Mouse (Mus musculus) spleen, adult 12 weeks (tissue): ENCODE data around the gene Mt2.
A peak's percentile ranks its signal among the peaks of the same experiment; 100 is the strongest.

ENCODE experiments used
- DNase-seq: peaks from one replicate; pipeline ENCODE4 v3.0.0; 2022; ENCODE audit warnings: low spot score

Gene Mt2

DNA sequence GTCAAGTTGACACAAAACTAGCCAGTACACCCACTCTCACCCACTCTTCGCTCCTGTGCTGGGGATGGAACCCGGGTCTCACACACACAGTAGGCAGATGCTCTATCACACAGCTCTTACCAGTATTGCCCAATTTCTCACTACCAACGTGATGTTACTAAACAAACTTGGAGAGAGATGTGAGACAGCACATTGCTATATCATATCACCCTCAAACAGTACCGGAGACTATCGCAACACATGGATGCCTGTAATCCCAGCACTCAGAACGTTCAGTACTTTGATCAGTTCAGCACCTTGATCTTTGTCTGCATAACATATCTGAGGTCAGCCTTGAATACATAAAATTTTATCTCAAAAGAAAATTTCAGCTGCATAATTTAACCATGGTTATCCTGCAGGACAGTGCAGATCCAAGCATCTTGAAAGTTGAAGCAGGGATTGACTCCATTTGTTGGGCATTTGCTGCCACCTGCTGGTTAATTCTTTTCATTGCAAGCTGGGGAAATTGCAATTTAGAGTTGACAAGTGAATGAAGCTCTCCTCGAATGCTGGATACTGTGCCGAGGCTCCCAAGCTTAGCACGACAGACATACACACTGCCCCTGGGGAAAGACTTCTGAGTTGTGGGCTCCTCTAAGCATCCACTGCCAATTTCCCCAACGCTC lies 26.9 kb downstream of the Mt2 start:
- peak; percentile 34 for DNase-seq

DNA sequence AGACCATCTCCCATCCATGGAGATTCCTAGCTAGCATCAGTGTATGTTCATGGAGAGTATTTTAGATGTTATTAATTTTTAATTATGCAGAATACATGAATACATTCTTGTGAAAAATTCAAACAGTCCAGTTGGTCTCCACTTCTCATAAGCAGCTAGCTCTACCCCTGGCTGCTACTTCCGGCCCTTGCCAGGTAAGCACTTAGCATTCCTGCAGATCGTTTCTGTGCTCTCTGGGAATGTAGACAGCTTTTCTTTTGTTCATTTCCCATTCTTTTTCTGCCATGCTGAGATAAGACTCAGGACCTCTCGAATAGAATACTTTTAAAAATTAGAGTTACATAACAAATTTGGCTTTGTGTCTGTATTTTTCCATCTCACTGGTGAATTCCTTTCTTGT lies 31.6 kb downstream of the Mt2 start:
- no peak for DNase-seq

DNA sequence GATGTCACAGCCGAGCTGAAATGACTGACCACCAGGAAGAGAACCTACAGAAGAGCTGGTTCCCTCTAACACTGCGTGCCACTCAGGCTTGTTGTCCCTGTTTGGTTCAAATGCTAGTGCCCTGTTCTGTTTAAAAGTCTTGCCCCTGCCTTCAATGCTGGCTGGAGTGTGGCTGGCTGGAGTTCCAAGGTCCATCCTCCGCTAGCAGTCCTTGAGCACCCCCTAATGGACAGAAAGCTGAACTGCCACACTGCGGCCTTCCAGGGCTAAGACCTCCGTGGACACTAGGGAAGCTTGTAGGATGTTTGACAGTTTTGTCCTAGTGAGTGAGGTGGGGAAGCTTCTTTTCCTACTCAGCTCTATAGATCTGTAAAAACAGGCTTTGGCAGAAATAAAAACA lies 33.3 kb downstream of the Mt2 start:
- peak; percentile 54 for DNase-seq

DNA sequence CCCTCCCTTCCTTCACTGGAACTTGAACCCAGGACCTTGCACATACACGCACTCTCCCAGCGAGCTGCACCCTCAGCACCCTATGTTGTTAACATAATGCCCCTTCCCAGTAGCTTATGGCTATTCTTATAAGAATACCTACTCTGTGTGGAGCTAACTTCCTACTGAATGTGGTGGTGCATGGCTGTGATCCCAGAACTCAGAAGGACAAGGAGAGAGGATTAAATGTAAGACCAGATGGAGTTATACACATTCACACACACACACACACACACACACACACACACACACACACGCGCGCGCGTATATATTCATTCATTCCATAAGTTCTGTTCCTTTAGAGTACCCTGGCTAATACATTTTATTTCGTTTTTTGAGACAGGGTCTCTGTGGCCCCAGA lies 33.8 kb downstream of the Mt2 start:
- no peak for DNase-seq

DNA sequence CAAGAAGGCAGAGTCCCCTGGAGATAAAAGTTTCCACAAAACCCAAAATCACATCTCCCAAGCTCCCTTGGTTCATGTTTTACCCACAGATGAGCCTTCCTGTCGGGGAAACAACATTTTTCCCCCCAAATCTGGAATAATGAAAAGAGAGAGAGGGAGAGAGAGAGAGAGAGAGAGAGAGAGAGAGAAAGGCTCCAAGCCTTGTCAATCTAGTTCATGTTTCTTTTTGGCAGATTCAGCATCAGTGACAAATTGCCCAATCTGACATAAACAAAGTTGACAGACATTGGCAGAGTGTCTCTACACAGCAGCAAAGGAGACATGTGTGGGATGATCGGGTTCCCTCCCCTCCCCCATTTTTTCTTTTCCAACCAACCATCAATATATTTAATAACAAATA lies 35.0 kb downstream of the Mt2 start:
- DNase-seq, result no peak

DNA sequence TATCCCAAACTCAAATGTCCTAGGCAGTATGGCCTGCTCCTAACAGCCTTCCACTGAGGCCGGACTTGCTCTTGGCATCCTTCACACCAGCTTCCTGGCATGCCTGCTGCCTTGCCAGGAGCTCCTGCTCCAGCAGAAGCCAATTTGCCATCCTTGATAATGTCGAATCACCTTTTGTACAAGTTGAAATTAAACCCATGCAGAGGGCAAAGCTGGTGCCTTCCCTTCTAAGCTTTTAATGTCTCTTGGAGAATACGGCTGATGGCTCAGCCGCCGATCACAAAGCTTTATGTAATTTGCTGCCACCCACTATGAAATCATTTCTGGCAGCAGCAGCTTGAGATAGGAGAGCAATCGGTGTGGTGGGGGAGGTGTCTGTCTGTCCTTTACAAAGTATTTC lies 37.2 kb downstream of the Mt2 start:
- DNase-seq, result no peak

DNA sequence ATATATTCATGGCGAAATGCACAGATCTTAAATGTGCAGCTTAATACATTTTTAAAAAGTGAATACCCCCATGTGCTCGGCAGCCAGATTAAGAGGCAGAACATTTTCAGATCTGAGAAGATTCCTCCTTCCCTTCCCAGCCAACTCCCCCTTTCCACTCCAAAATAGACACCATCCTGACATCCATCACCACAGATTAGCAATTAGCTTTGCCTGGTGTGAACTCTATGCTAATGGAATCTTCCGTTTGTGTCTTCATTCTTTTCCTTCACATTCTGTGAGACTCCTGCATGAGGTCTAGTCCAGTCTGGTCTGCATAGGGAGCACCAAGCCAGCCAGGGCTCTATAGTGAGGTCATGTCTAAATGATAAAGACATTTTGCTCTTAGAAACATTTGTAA lies 37.8 kb downstream of the Mt2 start:
- no peak for DNase-seq

DNA sequence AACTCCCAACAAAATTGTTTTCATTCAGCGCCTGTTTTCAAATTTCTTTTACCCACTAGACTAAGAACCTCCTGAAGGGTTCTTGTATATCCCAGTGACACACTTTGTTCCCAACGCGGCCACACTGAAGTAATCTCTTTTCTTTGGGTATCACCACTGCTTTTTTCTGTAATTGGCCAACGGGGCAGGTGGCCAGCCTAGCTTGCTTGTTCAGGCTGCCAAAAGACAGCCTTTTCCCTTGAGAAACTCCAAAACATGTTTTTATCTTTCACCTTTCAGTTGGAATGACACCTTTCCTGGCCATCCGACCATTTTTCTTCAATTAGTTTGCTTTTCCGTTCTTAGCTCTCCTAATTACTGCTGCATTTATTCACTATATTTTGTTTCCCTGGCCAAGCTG lies 41.4 kb downstream of the Mt2 start:
- no peak for DNase-seq

DNA sequence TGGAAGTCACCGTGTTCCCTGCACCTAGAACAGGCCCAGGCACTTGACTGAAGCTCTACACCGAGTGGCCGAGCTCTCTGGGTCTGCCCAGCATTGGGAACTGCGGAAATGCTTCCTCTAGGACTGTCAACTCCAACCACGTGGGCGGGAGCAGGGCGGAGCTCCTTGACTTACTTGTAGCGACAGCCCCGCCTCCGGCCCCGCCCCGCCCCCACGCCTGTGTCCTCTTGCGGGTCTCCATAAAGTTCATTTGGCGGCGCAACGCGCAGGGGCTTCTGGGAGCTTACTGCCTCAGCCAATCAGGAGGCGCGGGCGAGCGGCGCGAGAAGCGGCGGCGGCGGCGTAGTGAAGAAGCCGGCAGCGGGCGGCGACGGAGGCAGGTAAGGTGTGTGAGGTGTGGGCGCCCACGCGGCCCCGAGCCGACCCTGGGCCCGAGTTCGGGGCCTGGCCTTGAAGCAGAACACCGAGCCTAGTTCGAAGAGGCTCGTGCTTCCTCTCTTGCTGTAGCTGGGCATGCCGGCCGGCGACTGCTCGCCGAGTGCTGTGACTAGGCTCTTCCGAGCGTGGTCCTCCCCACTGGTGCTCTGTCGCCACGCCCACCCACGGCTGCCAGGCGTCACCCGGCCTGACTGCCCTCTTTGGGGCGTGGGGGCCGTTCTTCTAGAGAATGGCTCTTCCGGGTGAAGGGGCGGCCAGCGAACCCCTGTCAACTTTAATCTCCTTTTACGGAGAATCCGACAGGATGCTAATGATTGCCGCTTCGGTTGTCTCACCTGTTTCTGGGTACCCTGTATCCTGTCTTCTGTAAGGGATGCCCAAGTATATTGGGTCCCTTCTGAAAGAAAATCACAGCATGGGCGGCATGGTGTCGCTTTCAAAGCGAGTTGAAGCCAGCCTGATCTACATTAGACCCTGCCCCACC lies 42.0 kb downstream of the Mt2 start, which contains the start of gene Nup93:
Gene Nup93 (plus strand): TSS at position 313 of the 922 bp plus-strand sequence.
- peak; percentile 90 for DNase-seq
